Mouse (Mus musculus) lung, embryonic 16.5 days (tissue): ENCODE measurements at regions not wholly inside any gene's neighbourhood (a gene's known extent, or its start where the extent isn't known, plus 50 kb on each side); places are given as distances from the start of the nearest gene placed in this dataset.

Experiments
- ATAC-seq: fragments of 200-750 bp; cut with Nextera tagmentation; 2 replicates; pipeline ENCODE4 v1.8.0; 2017; ENCODE audit warnings: low read depth, mild to moderate bottlenecking, moderate library complexity
- H3K27ac ChIP-seq: fragments of 300-500 bp; sonication (generic); 2 replicates; pipeline ENCODE4 v1.5.1; 2014; ENCODE audit warnings: mild to moderate bottlenecking, control low read depth, low read length
- H3K27me3 ChIP-seq: fragments of 300-500 bp; sonication (generic); 2 replicates; pipeline ENCODE4 v1.6.1; 2014; ENCODE audit warnings: low read depth, low read length, mixed read lengths; ENCODE audit not compliant: control insufficient read depth, insufficient read depth
- H3K36me3 ChIP-seq: fragments of 300-500 bp; sonication (generic); 2 replicates; pipeline ENCODE4 v1.6.1; 2014; ENCODE audit warnings: low read length; ENCODE audit not compliant: control insufficient read depth, insufficient read depth
- H3K4me1 ChIP-seq: fragments of 300-500 bp; sonication (generic); replicated peaks from 2 replicates; pipeline ENCODE4 v1.6.1; 2014; ENCODE audit warnings: low read length, mixed read lengths; ENCODE audit not compliant: control insufficient read depth, insufficient read depth
- H3K4me2 ChIP-seq: fragments of 300-500 bp; sonication (generic); 2 replicates; pipeline ENCODE4 v1.6.1; 2014; ENCODE audit warnings: low read depth, low read length, control low read depth
- H3K4me3 ChIP-seq: fragments of 300-500 bp; sonication (generic); 2 replicates; pipeline ENCODE4 v1.5.1; 2014; ENCODE audit warnings: mild to moderate bottlenecking, low read length, control low read depth
- H3K9ac ChIP-seq: fragments of 300-500 bp; sonication (generic); 2 replicates; pipeline ENCODE4 v1.6.1; 2014; ENCODE audit warnings: low read length, control low read depth
- H3K9me3 ChIP-seq: fragments of 300-500 bp; sonication (generic); 2 replicates; pipeline ENCODE4 v1.6.1; 2016; ENCODE audit warnings: low read length; ENCODE audit not compliant: control insufficient read depth
- WGBS: fragments of 180-500 bp; shearing (Covaris S2); extraction: QIAGEN DNeasy Blood & Tissue Kit; methylation state at CpG from one replicate; pipeline ENCODE4 v1.1.7; 2014; 5-methylcytosine and 5-hydroxymethylcytosine counted together

DNA sequence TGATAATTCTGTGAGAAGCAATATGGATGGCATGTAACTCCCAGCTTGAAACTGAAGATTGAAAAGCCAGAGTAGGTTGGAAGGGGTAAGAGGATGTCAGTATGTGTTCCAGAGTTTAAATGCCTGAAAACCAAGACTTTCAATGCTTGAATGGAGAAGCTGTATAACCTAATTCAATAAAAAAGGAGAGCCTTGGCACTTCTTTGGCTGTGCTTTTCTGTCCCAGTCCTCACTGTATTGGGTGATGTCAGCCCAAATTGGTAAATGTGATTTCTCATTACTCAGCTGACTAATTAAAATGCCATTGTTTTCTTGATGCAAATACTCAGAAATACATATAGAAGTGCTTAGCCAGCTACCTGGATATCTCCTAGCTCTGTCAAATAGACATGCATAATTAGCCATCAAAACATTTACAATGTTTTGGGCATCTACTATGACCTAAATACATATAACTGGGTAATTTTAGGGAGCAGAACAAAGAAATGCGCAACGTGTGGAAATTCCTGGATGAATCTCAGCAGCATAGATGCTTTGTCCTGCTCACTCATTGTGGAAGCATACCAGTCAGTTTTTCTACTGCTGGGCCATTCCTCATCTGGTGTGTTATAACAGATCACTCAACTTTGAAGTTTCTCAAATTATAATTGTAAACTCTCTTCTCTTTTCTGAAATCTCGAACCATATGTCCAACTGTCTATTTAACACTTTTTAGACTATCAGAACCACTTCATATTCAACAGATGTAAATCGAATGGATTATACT is 347.5 kb upstream of the Ube2e3 start:
- Histone ChIP-seq H3K4me1 (no peaks in the 10 kb centered on the region), H3K36me3 (no peaks in the 10 kb centered on the region), H3K4me3 (no peak overlapping the region), H3K9me3 (no peaks in the 10 kb centered on the region), H3K27ac (no peak overlapping the region), H3K9ac (no peak overlapping the region), H3K27me3 (no peaks in the 10 kb centered on the region), H3K4me2 (no peak overlapping the region)
- no peak for ATAC-seq
- WGBS = 85% methylated on average over 4 of the region's 4 CpGs

DNA sequence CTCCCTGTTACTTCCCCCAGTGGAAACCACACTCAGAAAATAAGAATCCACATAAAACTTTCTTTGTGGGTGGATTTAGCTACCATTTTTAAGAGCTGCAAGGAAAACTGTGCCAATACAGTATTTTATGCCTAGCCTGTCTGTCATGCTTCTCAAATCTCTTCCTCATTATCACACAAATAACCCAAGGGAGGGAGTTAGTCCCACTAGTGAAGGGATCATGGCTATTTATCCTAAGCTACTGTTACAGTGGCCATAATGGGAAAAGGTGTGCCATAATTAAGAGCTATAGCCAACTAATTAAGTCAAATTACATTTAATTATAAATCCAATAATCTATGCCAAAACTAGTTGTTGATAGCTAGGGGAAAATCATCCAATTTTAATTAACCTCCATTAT is 374.8 kb upstream of the Ube2e3 start:
- H3K36me3 ChIP-seq = no peaks in the 10 kb centered on the region
- ATAC-seq = no peak
- H3K9ac ChIP-seq = no peak overlapping the region
- H3K4me3 ChIP-seq = no peak overlapping the region
- H3K9me3 ChIP-seq = no peaks in the 10 kb centered on the region
- H3K4me1 ChIP-seq = no peaks in the 10 kb centered on the region
- no peaks in the 10 kb centered on the region for H3K27me3 ChIP-seq
- no peak overlapping the region for H3K27ac ChIP-seq
- H3K4me2 ChIP-seq = no peak overlapping the region

DNA sequence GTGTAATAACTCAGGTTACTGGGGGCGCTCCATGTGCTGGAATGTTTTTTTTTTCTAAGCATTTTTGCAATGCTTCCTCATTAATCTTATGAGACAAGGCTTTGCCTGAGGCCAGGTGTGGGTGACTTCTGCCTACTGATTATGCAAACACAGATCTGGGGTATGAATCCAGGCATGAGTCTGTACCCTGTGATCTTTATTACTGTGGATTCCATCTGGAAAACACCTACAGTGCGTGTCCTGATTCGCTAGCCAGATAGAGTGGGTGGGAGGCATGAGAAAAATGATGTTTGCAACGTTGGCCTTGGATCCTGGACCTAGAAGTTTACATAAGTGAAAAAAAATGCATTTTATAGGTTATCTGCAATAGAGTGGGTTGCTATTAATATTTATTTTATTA is 387.9 kb upstream of the Ube2e3 start:
- Histone ChIP-seq H3K36me3 (no peaks in the 10 kb centered on the region), H3K9ac (no peak overlapping the region), H3K4me1 (no peaks in the 10 kb centered on the region), H3K4me3 (no peak overlapping the region), H3K9me3 (no peaks in the 10 kb centered on the region), H3K27me3 (no peaks in the 10 kb centered on the region), H3K4me2 (no peak overlapping the region), H3K27ac (no peak overlapping the region)
- ATAC-seq = no peak
- 41% methylated on average over 4 of the region's 4 CpGs for WGBS

DNA sequence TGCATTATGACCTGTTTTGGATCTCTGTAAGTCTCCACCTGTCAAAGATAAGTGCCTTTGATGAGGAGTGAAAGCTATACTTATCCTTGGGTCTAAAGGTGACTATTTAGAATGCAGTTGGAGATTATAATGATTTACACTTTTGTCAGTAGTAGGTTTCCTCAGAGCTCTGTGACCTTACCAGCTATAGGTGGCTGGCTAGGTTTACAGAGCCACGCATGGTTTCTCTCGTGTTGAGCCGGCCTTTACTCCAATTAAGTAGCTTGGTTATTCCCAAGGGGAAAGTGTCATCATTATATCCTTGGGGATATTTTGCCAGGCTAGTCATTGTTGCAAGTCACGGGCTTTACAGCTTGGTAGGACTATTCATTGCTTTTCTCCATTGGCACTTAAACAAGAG is 408.5 kb upstream of the Ube2e3 start:
- 77% methylated on average over 4 of the region's 4 CpGs for WGBS
- no peak overlapping the region for H3K9ac ChIP-seq
- H3K36me3 ChIP-seq = no peaks in the 10 kb centered on the region
- no peak overlapping the region for H3K27ac ChIP-seq
- no peaks in the 10 kb centered on the region for H3K9me3 ChIP-seq
- no peak for ATAC-seq
- no peaks in the 10 kb centered on the region for H3K27me3 ChIP-seq
- H3K4me3 ChIP-seq = no peak overlapping the region
- H3K4me1 ChIP-seq = no peaks in the 10 kb centered on the region
- H3K4me2 ChIP-seq = no peak overlapping the region

DNA sequence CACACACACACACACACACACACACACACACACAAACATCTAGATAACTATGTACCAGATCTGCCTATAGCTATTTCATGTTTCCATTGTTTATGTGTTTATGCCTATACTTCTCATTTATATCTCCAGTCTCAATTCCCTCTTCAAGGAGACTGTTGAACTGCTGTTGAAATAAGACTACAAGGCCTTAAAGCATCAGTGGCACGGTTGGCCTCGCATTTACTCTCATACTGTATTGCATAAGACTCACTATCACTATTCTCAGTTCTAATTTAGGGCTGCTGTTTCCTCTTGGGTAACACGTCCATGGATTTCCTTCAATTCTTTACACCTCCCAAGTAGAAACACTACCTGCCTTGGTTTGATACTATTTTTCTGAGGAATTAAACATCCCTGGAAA is 414.5 kb upstream of the Ube2e3 start:
- Histone ChIP-seq H3K9me3 (no peaks in the 10 kb centered on the region), H3K9ac (no peak overlapping the region), H3K36me3 (no peaks in the 10 kb centered on the region), H3K27me3 (no peaks in the 10 kb centered on the region), H3K4me2 (no peak overlapping the region), H3K4me3 (no peak overlapping the region), H3K4me1 (no peaks in the 10 kb centered on the region), H3K27ac (no peak overlapping the region)
- WGBS = 77% methylated on average over 3 of the region's 3 CpGs
- no peak for ATAC-seq

DNA sequence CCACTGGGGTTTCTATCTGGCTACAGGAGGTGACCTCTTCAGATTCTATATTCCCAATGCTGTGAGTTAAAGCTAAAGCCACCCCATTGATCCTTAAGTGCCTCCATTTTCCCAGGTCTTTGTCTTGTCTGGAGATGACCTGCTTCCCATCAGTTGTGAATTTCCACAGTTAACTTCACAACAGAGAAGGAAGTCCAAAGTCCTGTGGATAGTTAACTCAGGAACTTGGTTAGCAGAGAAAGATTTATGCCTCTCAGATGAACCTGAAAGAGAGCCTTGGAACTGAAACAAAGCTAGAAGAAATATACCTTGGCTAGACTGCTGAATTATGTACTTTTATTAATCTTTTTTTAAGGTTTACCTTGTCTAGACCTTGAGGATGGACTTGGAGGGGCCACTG is 431.1 kb upstream of the Ube2e3 start:
- Histone ChIP-seq H3K4me3 (no peak overlapping the region), H3K27me3 (no peaks in the 10 kb centered on the region), H3K27ac (no peak overlapping the region), H3K4me2 (no peak overlapping the region), H3K4me1 (no peaks in the 10 kb centered on the region), H3K9me3 (no peaks in the 10 kb centered on the region), H3K9ac (no peak overlapping the region), H3K36me3 (no peaks in the 10 kb centered on the region)
- no peak for ATAC-seq

DNA sequence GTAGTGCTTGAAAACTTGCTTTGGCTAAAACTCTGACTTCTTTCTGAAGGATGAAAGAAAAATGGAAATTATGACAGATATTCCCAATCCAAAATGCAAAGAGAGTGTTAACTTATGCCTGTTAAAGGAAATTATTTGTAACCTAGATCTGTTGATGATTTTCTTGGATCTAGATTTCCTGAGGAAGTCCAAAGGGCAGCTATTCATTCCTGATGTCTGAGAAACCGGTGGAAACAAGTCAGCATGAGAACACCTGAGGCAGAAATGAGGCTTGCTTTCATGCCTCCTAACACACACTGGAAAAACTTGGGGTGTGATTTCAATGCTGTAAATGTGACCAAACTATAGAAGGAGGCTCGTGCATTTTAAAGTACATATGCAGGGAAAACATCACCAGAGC is 432.9 kb upstream of the Ube2e3 start:
- 64% methylated on average over 2 of the region's 2 CpGs for WGBS
- Histone ChIP-seq H3K4me1 (no peaks in the 10 kb centered on the region), H3K9me3 (no peaks in the 10 kb centered on the region), H3K4me2 (no peak overlapping the region), H3K27me3 (no peaks in the 10 kb centered on the region), H3K36me3 (no peaks in the 10 kb centered on the region), H3K9ac (no peak overlapping the region), H3K27ac (no peak overlapping the region), H3K4me3 (no peak overlapping the region)
- ATAC-seq = no peak

DNA sequence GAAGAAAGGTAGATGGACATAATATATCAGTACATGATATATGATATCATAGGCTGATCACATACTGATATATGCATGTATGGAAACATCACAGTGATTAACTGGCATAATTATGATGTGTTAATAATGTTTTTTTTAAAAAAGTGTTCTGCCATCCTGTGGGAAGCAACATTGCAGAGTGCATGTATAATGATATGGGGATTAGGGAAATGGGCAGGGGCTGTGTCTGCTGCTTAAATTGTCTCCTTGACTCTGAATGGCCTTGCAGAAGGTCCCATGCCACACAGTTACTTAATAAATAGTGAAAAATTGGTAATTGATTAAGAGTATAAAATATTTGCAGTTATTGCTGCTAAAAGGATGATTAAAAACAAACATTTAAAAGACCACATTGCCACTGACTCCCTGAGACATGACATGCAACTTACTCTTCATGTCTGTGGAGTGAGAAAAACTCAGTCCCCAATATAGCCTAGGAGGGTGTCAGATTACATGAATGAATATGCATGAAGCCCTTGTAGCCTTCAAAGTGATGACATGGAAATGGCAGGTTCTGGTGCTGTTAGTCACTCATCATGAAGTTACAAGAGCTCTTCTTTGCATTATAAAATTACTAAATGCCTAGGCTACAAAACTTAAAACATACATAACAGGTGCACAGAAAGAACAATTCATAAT is 440.1 kb upstream of the Ube2e3 start:
- H3K36me3 ChIP-seq = no peaks in the 10 kb centered on the region
- H3K4me2 ChIP-seq = no peak overlapping the region
- no peaks in the 10 kb centered on the region for H3K4me1 ChIP-seq
- H3K27me3 ChIP-seq = no peaks in the 10 kb centered on the region
- no peaks in the 10 kb centered on the region for H3K9me3 ChIP-seq
- no peak overlapping the region for H3K9ac ChIP-seq
- no peak overlapping the region for H3K4me3 ChIP-seq
- ATAC-seq = no peak
- no peak overlapping the region for H3K27ac ChIP-seq

DNA sequence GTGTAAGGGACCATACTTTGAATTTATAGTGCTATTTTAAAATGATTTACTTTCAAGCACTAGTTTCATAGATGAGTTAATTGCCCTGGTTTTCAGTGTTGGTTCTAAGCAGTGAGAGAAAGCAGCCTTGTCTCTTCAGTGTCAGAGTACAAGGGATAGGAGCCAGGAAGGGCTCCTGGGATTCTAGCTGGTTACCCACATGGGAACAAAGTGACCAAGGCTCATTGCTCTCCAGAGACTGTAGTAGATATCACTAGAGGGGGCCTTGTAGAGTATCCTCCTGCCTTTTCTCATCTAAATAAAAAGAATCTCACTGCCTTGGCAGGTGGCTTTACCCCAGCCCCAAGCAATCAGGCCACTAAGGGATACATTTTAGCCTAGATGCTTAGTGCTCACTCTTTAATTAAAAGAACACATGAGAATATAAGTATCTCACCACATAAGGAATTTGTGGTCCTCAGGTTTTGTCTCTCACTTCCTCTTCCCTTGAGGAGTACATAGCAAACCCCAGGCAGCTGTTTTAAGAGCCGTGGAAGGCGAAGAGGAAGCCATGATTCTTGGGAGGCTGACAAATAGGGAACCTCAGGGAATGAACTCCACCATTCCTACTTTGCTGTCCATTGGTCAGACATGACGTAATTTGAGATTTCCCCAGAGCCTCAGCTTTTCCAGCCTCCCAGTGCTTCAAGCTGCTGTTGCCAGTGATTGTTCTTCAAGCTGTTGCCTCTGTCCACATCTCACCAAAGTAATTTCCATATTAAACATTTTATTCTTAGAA is 449.2 kb upstream of the Ube2e3 start:
- no peak overlapping the region for H3K4me3 ChIP-seq
- H3K9ac ChIP-seq = no peak overlapping the region
- no peaks in the 10 kb centered on the region for H3K27me3 ChIP-seq
- H3K4me2 ChIP-seq = no peak overlapping the region
- no peak for ATAC-seq
- no peaks in the 10 kb centered on the region for H3K9me3 ChIP-seq
- H3K27ac ChIP-seq = no peak overlapping the region
- no peaks in the 10 kb centered on the region for H3K4me1 ChIP-seq
- no peaks in the 10 kb centered on the region for H3K36me3 ChIP-seq
- WGBS = 71% methylated on average over 3 of the region's 3 CpGs
